Mouse (Mus musculus): ENCODE results near the gene Fbxo34. TPM values are rescaled to one million over a fixed set of nuclear protein-coding genes. Genes with fewer than 3 reads are reported as not detected.

The Fbxo34 gene
- total RNA-seq, 1 experiment, result 17.0 TPM

- no peak overlapping the region for H3K4me3 ChIP-seq (ENCODE audit: insufficient read depth in 1 of 2, low read depth in 1 of 2, low read length in 2 of 2, poor library complexity in 1 of 2, severe bottlenecking in 1 of 2)
- no peak for TF ChIP-seq ZC3H11A (IDR thresholded peaks at IDR 0.05; ENCODE audit: borderline replicate concordance, low read depth, low read length)
- no peak for TF ChIP-seq HCFC1 (IDR thresholded peaks at IDR 0.05; ENCODE audit: borderline replicate concordance, insufficient read depth, low read length)
- no peak for TF ChIP-seq ZNF384 (IDR thresholded peaks at IDR 0.05; ENCODE audit: low read depth, low read length)
- TF ChIP-seq MAFK (IDR thresholded peaks at IDR 0.05; ENCODE audit: insufficient read depth, low read depth, low read length), result no peak
- TF ChIP-seq CHD2 (IDR thresholded peaks at IDR 0.05; ENCODE audit: low read depth, low read length), result no peak
- H3K9me3 ChIP-seq (ENCODE audit: control insufficient read depth, insufficient read depth, low read depth, low read length), result no peaks in the 10 kb centered on the region
- H3K36me3 ChIP-seq (ENCODE audit: control insufficient read depth, insufficient read depth, low read length, poor library complexity, severe bottlenecking), result no peaks in the 10 kb centered on the region
- peaks cover 0 to 2% of the 10 kb centered on the region in 2 experiments; a peak in 1 of 4 replicates for H3K4me1 ChIP-seq (ENCODE audit: control insufficient read depth in 2 of 2, insufficient read depth in 2 of 2, low read length in 2 of 2, poor library complexity in 1 of 2)
- no peak overlapping the region for H3K27ac ChIP-seq (ENCODE audit: insufficient read depth, low read depth, low read length, poor library complexity, severe bottlenecking)
- no peak overlapping the region for H3K9ac ChIP-seq (ENCODE audit: insufficient read depth, low read depth, low read length, poor library complexity, severe bottlenecking)
- DNase-seq (ENCODE audit: low read depth, low spot score), result no peak
- in situ Hi-C loops (cut with MboI; ENCODE audit: low sequenced_read_pairs in 2 of 2, unreplicated experiment in 2 of 2), result no loop called here
These were observed 66.5 kb downstream of the Fbxo34 start for GRCm38 (mm10) chr14:47516755-47517154.

DNA sequence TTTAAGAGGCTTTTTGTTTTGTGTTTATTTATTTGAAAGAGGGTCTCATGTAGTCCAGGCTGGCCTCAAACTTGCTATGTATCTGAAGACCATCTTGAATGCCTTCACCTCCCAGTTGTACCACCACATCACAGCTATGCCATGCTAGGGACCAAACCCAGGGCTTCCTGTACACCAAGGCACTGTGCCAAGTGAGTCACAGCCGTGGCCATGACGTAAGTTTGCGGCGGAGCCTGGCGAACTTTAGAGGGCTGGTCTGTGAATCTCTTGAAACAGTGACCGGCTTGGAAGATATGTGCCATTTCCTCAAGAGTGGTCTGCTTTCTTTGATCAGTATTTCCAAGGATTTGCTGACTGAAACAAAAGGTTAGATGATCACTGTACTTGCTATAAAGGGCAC is 68.4 kb downstream of the Fbxo34 start:
- no peaks in the 10 kb centered on the region for H3K36me3 ChIP-seq (ENCODE audit: control insufficient read depth, insufficient read depth, low read length, poor library complexity, severe bottlenecking)
- TF ChIP-seq HCFC1 (IDR thresholded peaks at IDR 0.05; ENCODE audit: borderline replicate concordance, insufficient read depth, low read length), result no peak
- no peak for TF ChIP-seq MAFK (IDR thresholded peaks at IDR 0.05; ENCODE audit: insufficient read depth, low read depth, low read length)
- no peak for TF ChIP-seq ZC3H11A (IDR thresholded peaks at IDR 0.05; ENCODE audit: borderline replicate concordance, low read depth, low read length)
- TF ChIP-seq CHD2 (IDR thresholded peaks at IDR 0.05; ENCODE audit: low read depth, low read length), result no peak
- no peak overlapping the region for H3K9ac ChIP-seq (ENCODE audit: insufficient read depth, low read depth, low read length, poor library complexity, severe bottlenecking)
- H3K27ac ChIP-seq (ENCODE audit: insufficient read depth, low read depth, low read length, poor library complexity, severe bottlenecking), result no peak overlapping the region
- in situ Hi-C loops (cut with MboI; ENCODE audit: low sequenced_read_pairs in 2 of 2, unreplicated experiment in 2 of 2), result no loop called here
- H3K4me3 ChIP-seq (ENCODE audit: insufficient read depth in 1 of 2, low read depth in 1 of 2, low read length in 2 of 2, poor library complexity in 1 of 2, severe bottlenecking in 1 of 2), result no peak overlapping the region
- no peaks in the 10 kb centered on the region for H3K9me3 ChIP-seq (ENCODE audit: control insufficient read depth, insufficient read depth, low read depth, low read length)
- H3K4me1 ChIP-seq (ENCODE audit: control insufficient read depth in 2 of 2, insufficient read depth in 2 of 2, low read length in 2 of 2, poor library complexity in 1 of 2), result peaks cover 0 to 2% of the 10 kb centered on the region in 2 experiments; a peak in 1 of 4 replicates
- DNase-seq (ENCODE audit: low read depth, low spot score), result no peak

- in situ Hi-C loops (cut with MboI; ENCODE audit: low sequenced_read_pairs in 2 of 2, unreplicated experiment in 2 of 2), result no loop called here
- TF ChIP-seq HCFC1 (IDR thresholded peaks at IDR 0.05; ENCODE audit: borderline replicate concordance, insufficient read depth, low read length) (no peak), MAFK (IDR thresholded peaks at IDR 0.05; ENCODE audit: insufficient read depth, low read depth, low read length) (no peak), ZNF384 (IDR thresholded peaks at IDR 0.05; ENCODE audit: low read depth, low read length) (no peak), ZC3H11A (IDR thresholded peaks at IDR 0.05; ENCODE audit: borderline replicate concordance, low read depth, low read length) (no peak), CHD2 (IDR thresholded peaks at IDR 0.05; ENCODE audit: low read depth, low read length) (no peak)
These were observed 70.7 kb downstream of the Fbxo34 start for GRCm38 (mm10) chr14:47520751-47521449.

DNA sequence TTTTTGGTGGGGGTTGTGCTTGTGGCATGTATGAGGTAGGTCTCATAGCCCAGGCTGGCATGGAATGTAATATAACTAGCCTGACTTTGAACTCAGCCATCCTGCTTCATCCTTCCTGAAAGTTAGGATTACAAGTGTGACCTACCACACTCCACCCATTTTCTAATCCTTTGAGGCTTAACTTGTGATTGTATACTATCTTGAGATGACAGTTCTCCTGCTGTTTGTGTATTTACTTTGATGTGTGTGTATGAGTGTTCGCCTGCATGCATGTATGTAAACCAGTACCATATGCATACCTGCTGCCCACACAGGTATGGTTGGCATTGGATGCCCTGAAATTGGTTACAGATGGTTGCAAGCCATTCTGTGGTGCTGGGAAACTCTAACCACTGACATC is 71.4 kb downstream of the Fbxo34 start:
- H3K9ac ChIP-seq (ENCODE audit: insufficient read depth, low read depth, low read length, poor library complexity, severe bottlenecking), result no peak overlapping the region
- H3K4me3 ChIP-seq (ENCODE audit: insufficient read depth in 1 of 2, low read depth in 1 of 2, low read length in 2 of 2, poor library complexity in 1 of 2, severe bottlenecking in 1 of 2), result no peak overlapping the region
- H3K36me3 ChIP-seq (ENCODE audit: control insufficient read depth, insufficient read depth, low read length, poor library complexity, severe bottlenecking), result no peaks in the 10 kb centered on the region
- in situ Hi-C loops (cut with MboI; ENCODE audit: low sequenced_read_pairs in 2 of 2, unreplicated experiment in 2 of 2), result no loop called here
- H3K4me1 ChIP-seq (ENCODE audit: control insufficient read depth in 2 of 2, insufficient read depth in 2 of 2, low read length in 2 of 2, poor library complexity in 1 of 2), result 0 out of 4 replicates have a peak, but pooled peaks cover 0 to 2% of the 10 kb centered on the region in 2 experiments
- no peak for DNase-seq (ENCODE audit: low read depth, low spot score)
- no peaks in the 10 kb centered on the region for H3K9me3 ChIP-seq (ENCODE audit: control insufficient read depth, insufficient read depth, low read depth, low read length)
- H3K27ac ChIP-seq (ENCODE audit: insufficient read depth, low read depth, low read length, poor library complexity, severe bottlenecking), result no peak overlapping the region
- no peak for TF ChIP-seq MAFK (IDR thresholded peaks at IDR 0.05; ENCODE audit: insufficient read depth, low read depth, low read length)
- TF ChIP-seq HCFC1 (IDR thresholded peaks at IDR 0.05; ENCODE audit: borderline replicate concordance, insufficient read depth, low read length), result no peak
- TF ChIP-seq CHD2 (IDR thresholded peaks at IDR 0.05; ENCODE audit: low read depth, low read length), result no peak
- TF ChIP-seq ZNF384 (IDR thresholded peaks at IDR 0.05; ENCODE audit: low read depth, low read length), result no peak
- TF ChIP-seq ZC3H11A (IDR thresholded peaks at IDR 0.05; ENCODE audit: borderline replicate concordance, low read depth, low read length), result no peak

More at GRCm38 (mm10) chr14:47520751-47521449, 70.7 kb downstream of the Fbxo34 start:
- no peak for DNase-seq (ENCODE audit: low read depth, low spot score)
- Histone ChIP-seq H3K36me3 (ENCODE audit: control insufficient read depth, insufficient read depth, low read length, poor library complexity, severe bottlenecking) (no peaks in the 10 kb centered on the region), H3K9ac (ENCODE audit: insufficient read depth, low read depth, low read length, poor library complexity, severe bottlenecking) (no peak overlapping the region), H3K9me3 (ENCODE audit: control insufficient read depth, insufficient read depth, low read depth, low read length) (no peaks in the 10 kb centered on the region), H3K4me3 (ENCODE audit: insufficient read depth in 1 of 2, low read depth in 1 of 2, low read length in 2 of 2, poor library complexity in 1 of 2, severe bottlenecking in 1 of 2) (no peak overlapping the region), H3K4me1 (ENCODE audit: control insufficient read depth in 2 of 2, insufficient read depth in 2 of 2, low read length in 2 of 2, poor library complexity in 1 of 2) (0 out of 4 replicates have a peak, but pooled peaks cover 0 to 2% of the 10 kb centered on the region in 2 experiments), H3K27ac (ENCODE audit: insufficient read depth, low read depth, low read length, poor library complexity, severe bottlenecking) (no peak overlapping the region)
